Mouse (Mus musculus) forebrain, embryonic 11.5 days (tissue): ENCODE measurements around the gene Klhl11. TPM values are rescaled to one million over a fixed set of nuclear protein-coding genes. Genes with fewer than 3 reads are reported as not detected.
A peak's percentile ranks its signal among the peaks of the same experiment; 100 is the strongest.

ENCODE experiments used
- ATAC-seq: fragments of 200-750 bp; cut with Nextera tagmentation; replicated peaks from 2 replicates; pipeline ENCODE4 v1.8.0; 2017; ENCODE audit warnings: moderate TSS enrichment; ENCODE audit not compliant: low FRiP score
- DNase-seq: peaks from one replicate; pipeline ENCODE4 v3.0.0-alpha.2; 2017; ENCODE audit warnings: low spot score
- H3K27ac ChIP-seq: fragments of 300-500 bp; sonication (generic); 2 replicates; pipeline ENCODE4 v1.5.1; 2014; ENCODE audit warnings: low read depth, low read length
- H3K27me3 ChIP-seq: fragments of 300-500 bp; sonication (generic); 2 replicates; pipeline ENCODE4 v1.6.1; 2014; ENCODE audit warnings: mild to moderate bottlenecking, low read length, mixed read lengths; ENCODE audit not compliant: control insufficient read depth, insufficient read depth
- H3K36me3 ChIP-seq: fragments of 300-500 bp; sonication (generic); 2 replicates; pipeline ENCODE4 v1.6.1; 2014; ENCODE audit warnings: mild to moderate bottlenecking, low read length, moderate library complexity, mixed read lengths; ENCODE audit not compliant: control insufficient read depth, insufficient read depth
- H3K4me1 ChIP-seq: fragments of 300-500 bp; sonication (generic); replicated peaks from 2 replicates; pipeline ENCODE4 v1.6.1; 2014; ENCODE audit warnings: low read length, mixed read lengths; ENCODE audit not compliant: control insufficient read depth, insufficient read depth
- H3K4me2 ChIP-seq: fragments of 300-500 bp; sonication (generic); 2 replicates; pipeline ENCODE4 v1.6.1; 2014; ENCODE audit warnings: low read depth, mild to moderate bottlenecking, low read length, moderate library complexity, mixed read lengths; ENCODE audit not compliant: severe bottlenecking
- H3K4me3 ChIP-seq: fragments of 300-500 bp; sonication (generic); 2 replicates; pipeline ENCODE4 v1.5.1; 2014; ENCODE audit warnings: low read depth, low read length
- H3K9ac ChIP-seq: fragments of 300-500 bp; sonication (generic); 2 replicates; pipeline ENCODE4 v1.6.1; 2014; ENCODE audit warnings: low read length
- H3K9me3 ChIP-seq: fragments of 300-500 bp; sonication (generic); 2 replicates; pipeline ENCODE4 v1.6.1; 2016; ENCODE audit warnings: low read length, mixed read lengths; ENCODE audit not compliant: control insufficient read depth
- WGBS: fragments of 180-500 bp; shearing (Covaris S2); extraction: QIAGEN DNeasy Blood & Tissue Kit; methylation state at CpG from one replicate; pipeline ENCODE4 v1.1.7; 2014; 5-methylcytosine and 5-hydroxymethylcytosine counted together
- microRNA-seq: library from miRNA; unstranded; fragments of <30 nt; microRNA quantifications from one replicate; pipeline ENCODE4, GENCODE M21; 2016; ENCODE audit not compliant: insufficient number of aligned reads
- polyA plus RNA-seq: library from polyadenylated mRNA; unstranded; fragments of >200 nt; fragmentation: Nextera tagmentation; extraction: Ambion mirVana; gene quantifications from 2 replicates; pipeline ENCODE4 v1.2.1, GENCODE M21; 2014

The Klhl11 gene
- polyA plus RNA-seq, 1 experiment from 2014 or later, result 15.7 TPM

- Histone ChIP-seq H3K9ac (peak within 1 kb of the TSS; percentile 69), H3K27me3 (peaks cover 9% of the 10 kb centered on the region), H3K9me3 (no peaks in the 10 kb centered on the region), H3K4me1 (peaks cover 13% of the 10 kb centered on the region; the same call in 1 of the 2 replicates), H3K27ac (peak within 1 kb of the TSS; percentile 10; the same call in 1 of the 2 replicates), H3K4me2 (peak within 1 kb of the TSS; percentile 67), H3K36me3 (no peaks in the 10 kb centered on the region), H3K4me3 (peak within 1 kb of the TSS; percentile 57)
- 2% methylated on average over 86 of the region's 93 CpGs for WGBS
- peak; percentile 90 for ATAC-seq
- DNase-seq, result peak; percentile 89
Observed at GRCm38 (mm10) chr11:100414021-100414913, 58.3 kb downstream of the Klhl11 start, which contains the start of gene P3h4. Gene P3h4, minus strand, starts transcription at chr11:100414836.

DNA sequence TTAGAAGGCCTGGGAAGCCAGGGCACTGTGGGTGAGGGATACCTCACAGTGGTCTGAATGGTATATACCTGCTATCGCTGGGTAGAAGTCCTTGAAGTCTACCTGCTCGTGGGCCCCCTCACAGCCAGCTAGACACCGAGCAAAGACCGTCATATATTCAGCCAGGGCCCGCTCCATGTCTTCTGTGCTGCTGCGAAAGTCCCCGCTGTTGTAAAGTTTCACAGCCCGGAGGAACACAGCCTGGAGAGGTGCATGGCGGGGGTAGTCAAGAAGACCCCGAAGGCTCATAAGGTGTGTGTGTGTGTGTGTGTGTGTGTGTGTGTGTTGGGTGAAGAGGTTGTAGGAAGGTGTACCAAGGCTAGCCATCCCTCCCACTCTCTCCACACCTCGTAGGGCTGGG, 59.0 kb downstream of the Klhl11 start:
- ATAC-seq, result no peak
- WGBS, result 83% methylated on average over 11 of the region's 11 CpGs

More for the DNA sequence above, 59.0 kb downstream of the Klhl11 start:
- Histone ChIP-seq H3K36me3 (no peaks in the 10 kb centered on the region), H3K9me3 (no peaks in the 10 kb centered on the region), H3K4me1 (peaks cover 13% of the 10 kb centered on the region; the same call in 1 of the 2 replicates), H3K27me3 (peaks cover 9% of the 10 kb centered on the region), H3K27ac (no peak overlapping the region), H3K4me2 (peak overlapping the region; percentile 67; the same call in 1 of the 2 replicates), H3K9ac (peak overlapping the region; percentile 69), H3K4me3 (peak overlapping the region; percentile 57)
- no peak for DNase-seq

Small RNA genes within 50 kb of the gene (microRNA-seq; reads per million reads assigned to microRNA genes)
- not detected for gene Gm27374
- not detected for gene Mir7116

Other genes with a start within 250 kb of the Klhl11 start
- not detected in 2 replicates for gene Krt16, start 223.8 kb downstream of the Klhl11 start, polyA plus RNA-seq
- not detected in 2 replicates for gene Krt17, start 211.7 kb downstream of the Klhl11 start, polyA plus RNA-seq
- gene Krt42, start 202.9 kb downstream of the Klhl11 start, polyA plus RNA-seq, result not detected in 2 replicates
- gene Eif1, start 152.9 kb downstream of the Klhl11 start, polyA plus RNA-seq, result 1,675 and 1,791 TPM in 2 replicates
- gene Gast, start 138.3 kb downstream of the Klhl11 start, polyA plus RNA-seq, result 0.69 and 0.79 TPM in 2 replicates
- gene Hap1, start 116.6 kb downstream of the Klhl11 start, polyA plus RNA-seq, result 39.0 and 46.1 TPM in 2 replicates
- 33.3 and 35.5 TPM in 2 replicates for gene Jup, start 75.0 kb downstream of the Klhl11 start, polyA plus RNA-seq
- gene P3h4, start 57.9 kb downstream of the Klhl11 start, polyA plus RNA-seq, result 17.8 and 18.9 TPM in 2 replicates
- 36.6 and 41.2 TPM in 2 replicates for gene Fkbp10, start 57.0 kb downstream of the Klhl11 start, polyA plus RNA-seq
- 104 and 115 TPM in 2 replicates for gene Nt5c3b, start 30.9 kb downstream of the Klhl11 start, polyA plus RNA-seq
- gene Klhl10, start 30.8 kb downstream of the Klhl11 start, polyA plus RNA-seq, result 0.41 and 0.85 TPM in 2 replicates
- gene Acly, start 55.3 kb upstream of the Klhl11 start, polyA plus RNA-seq, result 294 TPM in 2 replicates
- gene Ttc25, start 72.9 kb upstream of the Klhl11 start, polyA plus RNA-seq, result 1.3 and 1.9 TPM in 2 replicates
- gene Cnp, start 102.2 kb upstream of the Klhl11 start, polyA plus RNA-seq, result 18.3 and 20.3 TPM in 2 replicates
- 94.5 and 107 TPM in 2 replicates for gene Nkiras2, start 146.5 kb upstream of the Klhl11 start, polyA plus RNA-seq
- 95.9 and 105 TPM in 2 replicates for gene Dnajc7, start 147.4 kb upstream of the Klhl11 start, polyA plus RNA-seq
- gene Zfp385c, start 219.7 kb upstream of the Klhl11 start, polyA plus RNA-seq, result 0.16 TPM in 1 of 2 replicates, not detected in the other
- 3.1 and 4.3 TPM in 2 replicates for gene Dhx58, start 231.5 kb upstream of the Klhl11 start, polyA plus RNA-seq
- gene Kat2a, start 239.7 kb upstream of the Klhl11 start, polyA plus RNA-seq, result 80.7 and 82.0 TPM in 2 replicates
- gene Hspb9, start 241.1 kb upstream of the Klhl11 start, polyA plus RNA-seq, result 0.36 and 0.45 TPM in 2 replicates